Mouse (Mus musculus): ENCODE measurements around the gene Tmem119. TPM values are rescaled to one million over a fixed set of nuclear protein-coding genes. Genes with fewer than 3 reads are reported as not detected.
"Not testable (repeated sequence)": the region's sequence is repeated elsewhere in the genome, so short reads cannot be mapped to it uniquely, and the experiment has no call there.

Tmem119 gene
- polyA plus RNA-seq, 2 experiments: 86.0 to 107 TPM

DNA sequence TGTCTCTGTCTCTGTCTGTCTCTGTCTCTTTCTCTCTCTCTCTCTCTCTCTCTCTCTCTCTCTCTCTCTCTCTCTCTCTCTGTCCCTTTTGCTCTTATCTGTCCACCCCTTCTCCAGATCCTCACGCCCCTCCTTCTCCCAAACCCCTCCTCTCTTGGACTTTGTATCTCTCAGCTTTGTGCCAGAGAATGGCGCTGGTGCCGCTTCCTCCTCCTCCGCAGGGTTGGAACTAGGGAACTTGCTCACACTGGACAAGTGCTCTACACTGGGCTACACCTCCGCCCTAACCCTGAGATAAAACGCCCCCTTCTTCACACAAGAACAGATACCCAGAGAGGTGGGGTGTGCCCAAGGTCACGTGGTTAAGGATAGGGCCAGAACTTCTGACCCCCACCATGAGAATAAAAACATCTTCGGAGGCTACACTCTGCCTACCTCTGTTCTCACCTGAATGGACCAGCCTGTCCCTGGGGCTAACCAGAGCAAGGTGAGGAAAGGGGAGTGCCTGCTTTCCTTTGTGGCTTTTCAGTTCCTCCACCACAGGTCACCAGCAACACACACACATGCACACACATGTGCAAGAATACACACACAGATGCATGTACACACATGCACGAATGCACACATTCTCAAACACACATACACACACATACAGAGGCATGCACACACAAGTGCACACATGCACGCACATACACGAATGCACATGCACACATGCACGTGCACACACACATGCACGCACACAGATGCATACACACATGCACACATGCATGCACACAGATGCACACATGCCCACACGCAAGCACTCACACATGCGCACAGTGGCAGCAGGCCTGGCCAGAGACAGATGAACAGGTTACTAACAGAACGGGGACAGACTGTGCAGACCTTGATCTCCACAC, 8.9 kb downstream of the Tmem119 start:
- Histone ChIP-seq H3K4me3 (replicated peaks; ENCODE audit: low read length) (no peak overlapping the region), H3K27me3 (ENCODE audit: control insufficient read depth, insufficient read depth, low read length) (no peaks in the 10 kb centered on the region), H3K4me2 (replicated peaks; ENCODE audit: low read depth, low read length, severe bottlenecking) (no peak overlapping the region), H3K27ac (replicated peaks; ENCODE audit: low read depth, low read length) (no peak overlapping the region; the same call in 1 of the 2 replicates), H3K36me3 (ENCODE audit: control insufficient read depth, insufficient read depth, low read length) (peaks cover 41% of the 10 kb centered on the region), H3K4me1 (ENCODE audit: control insufficient read depth, insufficient read depth, low read length) (peaks cover 48% of the 10 kb centered on the region), H3K9me3 (ENCODE audit: control insufficient read depth, low read length) (no peaks in the 10 kb centered on the region), H3K9ac (ENCODE audit: low read depth, low read length, severe bottlenecking) (no peak overlapping the region)
- 81% methylated on average over 16 of the region's 16 CpGs for WGBS
- DNase-seq (ENCODE audit: low spot score) (no peak), ATAC-seq (ENCODE audit: low FRiP score, low read depth) (no peak)
- no peak for TF ChIP-seq POLR2A (IDR thresholded peaks at IDR 0.05; ENCODE audit: borderline replicate concordance, extremely low read depth, insufficient read depth, insufficient read length)

DNA sequence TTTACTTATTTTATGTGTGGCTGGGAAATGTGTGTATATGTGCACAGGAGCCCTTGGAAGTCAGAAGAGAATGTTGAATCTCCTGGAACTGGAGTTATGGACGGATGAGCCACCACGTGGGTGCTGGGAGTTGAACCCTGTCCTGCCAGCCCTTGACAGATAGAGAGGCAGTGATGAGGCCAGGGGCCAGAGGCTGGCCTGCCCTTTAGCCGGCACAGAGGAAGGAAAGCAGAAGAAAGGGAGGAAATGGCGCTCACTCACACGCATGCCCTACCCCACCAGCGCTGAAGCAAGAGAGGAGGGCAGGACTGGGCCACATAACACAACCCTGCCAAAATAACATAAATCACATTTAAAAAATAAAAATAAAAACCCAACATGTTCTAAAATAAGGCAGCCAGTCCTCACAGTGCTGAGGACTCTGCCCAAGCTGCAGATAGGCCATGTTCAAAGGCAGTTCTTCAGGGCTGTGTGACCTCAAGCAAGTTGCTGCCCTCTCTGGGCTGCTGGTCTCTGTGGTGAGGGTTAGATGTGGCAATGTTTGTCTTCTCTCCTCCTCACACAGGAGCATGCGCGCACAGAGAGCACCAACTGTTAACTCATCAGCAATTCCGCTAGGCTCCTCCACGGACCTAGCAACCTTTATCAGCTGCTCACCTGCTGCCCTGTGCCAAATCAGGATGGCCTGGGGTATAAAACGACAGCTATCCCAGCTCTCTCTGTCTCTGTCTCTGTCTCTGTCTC, 9.7 kb downstream of the Tmem119 start:
- DNase-seq (ENCODE audit: low spot score) (no peak), ATAC-seq (ENCODE audit: low FRiP score, low read depth) (no peak)
- H3K27me3 ChIP-seq (ENCODE audit: control insufficient read depth, insufficient read depth, low read length): no peaks in the 10 kb centered on the region
- no peak overlapping the region; the same call in none of the 2 replicates for H3K27ac ChIP-seq (replicated peaks; ENCODE audit: low read depth, low read length)
- H3K9ac ChIP-seq (ENCODE audit: low read depth, low read length, severe bottlenecking): no peak overlapping the region
- peaks cover 40% of the 10 kb centered on the region for H3K4me1 ChIP-seq (ENCODE audit: control insufficient read depth, insufficient read depth, low read length)
- H3K9me3 ChIP-seq (ENCODE audit: control insufficient read depth, low read length): no peaks in the 10 kb centered on the region
- peaks cover 34% of the 10 kb centered on the region for H3K36me3 ChIP-seq (ENCODE audit: control insufficient read depth, insufficient read depth, low read length)
- H3K4me3 ChIP-seq (replicated peaks; ENCODE audit: low read length): no peak overlapping the region
- no peak overlapping the region for H3K4me2 ChIP-seq (replicated peaks; ENCODE audit: low read depth, low read length, severe bottlenecking)
- WGBS: 66% methylated on average over 11 of the region's 11 CpGs
- TF ChIP-seq POLR2A (IDR thresholded peaks at IDR 0.05; ENCODE audit: borderline replicate concordance, extremely low read depth, insufficient read depth, insufficient read length): no peak

DNA sequence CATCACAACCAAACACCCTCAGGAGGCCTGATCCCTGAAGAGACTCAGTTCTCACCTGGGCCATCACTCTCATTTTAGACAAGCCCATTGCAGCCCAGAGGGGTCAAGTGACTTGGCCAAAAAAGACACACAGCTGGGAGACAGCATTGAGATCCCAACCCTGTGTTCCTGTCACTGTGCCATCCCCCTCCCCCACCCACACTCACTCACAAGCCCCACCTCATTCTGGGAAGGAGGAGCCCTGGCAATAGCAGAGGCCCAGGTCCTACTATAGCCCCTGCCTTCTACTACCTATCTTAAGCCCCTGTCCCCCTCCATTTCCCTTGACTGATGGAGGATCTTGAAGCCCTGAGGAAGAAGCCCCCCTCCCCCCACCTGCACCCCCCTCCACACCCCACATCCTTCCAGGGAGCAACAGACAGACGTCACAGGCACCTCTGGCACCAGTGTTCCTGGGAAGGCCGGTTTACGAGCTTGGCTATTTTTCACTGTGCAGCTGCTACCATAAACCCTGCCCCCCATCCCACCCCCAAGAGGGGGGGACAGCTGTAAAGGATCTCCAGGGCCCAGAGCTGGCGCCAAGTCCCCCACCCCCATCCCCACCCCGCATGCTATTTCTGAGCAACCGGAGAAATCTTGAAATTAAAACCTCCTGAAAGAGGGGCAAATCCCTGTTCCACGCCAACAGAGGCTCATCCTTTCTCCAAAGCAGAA, 11.1 kb downstream of the Tmem119 start:
- no peak overlapping the region for H3K4me3 ChIP-seq (replicated peaks; ENCODE audit: low read length)
- no peak for TF ChIP-seq POLR2A (IDR thresholded peaks at IDR 0.05; ENCODE audit: borderline replicate concordance, extremely low read depth, insufficient read depth, insufficient read length)
- no peak overlapping the region for H3K9ac ChIP-seq (ENCODE audit: low read depth, low read length, severe bottlenecking)
- peak; percentile 92 for DNase-seq (ENCODE audit: low spot score)
- peaks cover 20% of the 10 kb centered on the region for H3K36me3 ChIP-seq (ENCODE audit: control insufficient read depth, insufficient read depth, low read length)
- no peaks in the 10 kb centered on the region for H3K9me3 ChIP-seq (ENCODE audit: control insufficient read depth, low read length)
- peak overlapping the region; percentile 79 for H3K27ac ChIP-seq (replicated peaks; ENCODE audit: low read depth, low read length)
- WGBS: 7% methylated on average over 7 of the region's 7 CpGs
- peaks cover 40% of the 10 kb centered on the region for H3K4me1 ChIP-seq (ENCODE audit: control insufficient read depth, insufficient read depth, low read length)
- H3K4me2 ChIP-seq (replicated peaks; ENCODE audit: low read depth, low read length, severe bottlenecking): peak overlapping the region; percentile 28; the same call in 1 of the 2 replicates
- no peaks in the 10 kb centered on the region for H3K27me3 ChIP-seq (ENCODE audit: control insufficient read depth, insufficient read depth, low read length)
- peak; percentile 92 for ATAC-seq (ENCODE audit: low FRiP score, low read depth)

DNA sequence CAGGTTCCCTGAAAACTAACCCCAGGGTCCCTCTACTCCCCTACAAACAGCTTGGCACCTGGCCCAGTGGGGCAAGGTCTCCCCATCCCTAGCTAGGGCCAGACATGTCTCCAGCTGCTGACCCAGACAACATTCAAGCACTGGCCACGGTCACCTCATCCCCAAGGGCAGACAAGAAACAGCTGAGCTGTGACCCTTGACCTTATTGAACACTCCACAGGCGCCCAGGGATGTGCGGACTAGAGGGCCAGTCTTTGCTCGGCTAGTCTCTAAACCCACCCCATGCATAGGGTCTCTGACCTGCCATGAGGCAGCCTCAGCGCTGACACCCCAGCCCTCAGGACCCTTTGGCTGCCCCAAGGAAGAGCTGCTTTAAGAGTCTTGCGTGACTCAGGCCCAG, 11.7 kb downstream of the Tmem119 start:
- WGBS: 18% methylated on average over 6 of the region's 6 CpGs
- H3K4me3 ChIP-seq (replicated peaks; ENCODE audit: low read length): no peak overlapping the region
- TF ChIP-seq POLR2A (IDR thresholded peaks at IDR 0.05; ENCODE audit: borderline replicate concordance, extremely low read depth, insufficient read depth, insufficient read length): no peak
- H3K9me3 ChIP-seq (ENCODE audit: control insufficient read depth, low read length): no peaks in the 10 kb centered on the region
- no peak for DNase-seq (ENCODE audit: low spot score)
- H3K4me2 ChIP-seq (replicated peaks; ENCODE audit: low read depth, low read length, severe bottlenecking): 0 out of 2 replicates have a peak overlapping the region, but pooled peaks have one; percentile 28
- H3K36me3 ChIP-seq (ENCODE audit: control insufficient read depth, insufficient read depth, low read length): peaks cover 15% of the 10 kb centered on the region
- no peaks in the 10 kb centered on the region for H3K27me3 ChIP-seq (ENCODE audit: control insufficient read depth, insufficient read depth, low read length)
- peak overlapping the region; percentile 79 for H3K27ac ChIP-seq (replicated peaks; ENCODE audit: low read depth, low read length)
- no peak overlapping the region for H3K9ac ChIP-seq (ENCODE audit: low read depth, low read length, severe bottlenecking)
- peak; percentile 6; the same call in 1 of the 2 replicates for ATAC-seq (ENCODE audit: low FRiP score, low read depth)
- peaks cover 46% of the 10 kb centered on the region for H3K4me1 ChIP-seq (ENCODE audit: control insufficient read depth, insufficient read depth, low read length)

DNA sequence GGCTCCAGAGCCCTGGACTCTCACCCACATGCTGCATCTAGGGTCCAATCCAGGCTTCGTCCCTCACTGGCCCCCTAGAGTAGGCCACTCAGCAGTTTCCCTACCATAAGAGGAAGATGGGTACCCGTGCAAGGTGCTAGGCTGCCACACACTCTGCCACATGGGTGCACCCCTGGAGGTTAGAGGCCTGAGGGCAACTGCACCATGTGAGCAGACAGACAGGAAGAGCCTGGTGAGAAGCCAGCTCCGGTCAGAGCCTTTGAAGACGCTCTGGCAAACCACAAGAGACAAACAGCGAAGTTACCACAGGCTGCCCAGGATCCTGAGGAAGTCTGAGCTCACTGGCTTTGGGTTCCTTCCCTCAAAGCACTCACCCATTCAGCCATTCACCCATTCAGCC, 13.3 kb downstream of the Tmem119 start:
- TF ChIP-seq POLR2A (IDR thresholded peaks at IDR 0.05; ENCODE audit: borderline replicate concordance, extremely low read depth, insufficient read depth, insufficient read length): no peak
- Histone ChIP-seq H3K4me2 (replicated peaks; ENCODE audit: low read depth, low read length, severe bottlenecking) (no peak overlapping the region), H3K4me1 (ENCODE audit: control insufficient read depth, insufficient read depth, low read length) (peaks cover 55% of the 10 kb centered on the region), H3K27ac (replicated peaks; ENCODE audit: low read depth, low read length) (no peak overlapping the region), H3K27me3 (ENCODE audit: control insufficient read depth, insufficient read depth, low read length) (no peaks in the 10 kb centered on the region), H3K36me3 (ENCODE audit: control insufficient read depth, insufficient read depth, low read length) (no peaks in the 10 kb centered on the region), H3K9me3 (ENCODE audit: control insufficient read depth, low read length) (no peaks in the 10 kb centered on the region), H3K9ac (ENCODE audit: low read depth, low read length, severe bottlenecking) (no peak overlapping the region), H3K4me3 (replicated peaks; ENCODE audit: low read length) (no peak overlapping the region)
- WGBS: 70% methylated on average over 5 of the region's 5 CpGs
- ATAC-seq (ENCODE audit: low FRiP score, low read depth): no peak
- no peak for DNase-seq (ENCODE audit: low spot score)

DNA sequence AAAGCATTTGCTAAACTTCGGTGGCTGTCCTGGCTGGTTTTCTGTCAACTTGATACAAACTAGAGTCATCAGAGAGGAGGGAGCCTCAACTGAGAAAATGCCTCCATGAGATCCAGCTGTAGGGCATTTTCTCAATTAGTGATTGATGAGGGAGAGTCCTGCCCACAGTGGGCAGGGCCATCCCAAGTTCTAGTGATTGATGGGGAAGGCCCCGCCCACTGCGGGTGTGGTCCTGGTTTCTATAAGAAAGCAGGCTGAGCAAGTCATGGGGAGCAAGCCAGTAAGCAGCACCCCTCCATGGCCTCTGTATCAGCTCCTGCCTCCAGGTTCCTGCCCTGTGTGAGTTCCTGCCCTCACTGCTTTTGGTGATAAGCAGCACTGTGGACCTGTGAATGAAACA, 16.2 kb downstream of the Tmem119 start:
- not testable (repeated sequence) for H3K27me3 ChIP-seq (ENCODE audit: control insufficient read depth, insufficient read depth, low read length); H3K36me3 ChIP-seq (ENCODE audit: control insufficient read depth, insufficient read depth, low read length); H3K9me3 ChIP-seq (ENCODE audit: control insufficient read depth, low read length); ATAC-seq (ENCODE audit: low FRiP score, low read depth); H3K4me3 ChIP-seq (replicated peaks; ENCODE audit: low read length)
- whole genome bisulfite sequencing: 34% methylated on average over 3 of the region's 3 CpGs
- DNase-seq (ENCODE audit: low spot score): peak; percentile 40
- Histone ChIP-seq H3K9ac (ENCODE audit: low read depth, low read length, severe bottlenecking) (0 out of 2 replicates have a peak overlapping the region, but pooled peaks have one; percentile 4), H3K27ac (replicated peaks; ENCODE audit: low read depth, low read length) (peak overlapping the region; percentile 78), H3K4me1 (ENCODE audit: control insufficient read depth, insufficient read depth, low read length) (peaks cover 50% of the 10 kb centered on the region), H3K4me2 (replicated peaks; ENCODE audit: low read depth, low read length, severe bottlenecking) (peak overlapping the region; percentile 18; the same call in 1 of the 2 replicates)

Data from limb, embryonic 14.5 days (tissue).